Mouse (Mus musculus) ES-CJ7 (cell line): ENCODE results near the gene Tdrd7.

Experiments
- DNase-seq: peaks from one replicate; pipeline ENCODE4 v3.0.0; 2011; ENCODE audit warnings: low read depth, low spot score

Gene Tdrd7

DNA sequence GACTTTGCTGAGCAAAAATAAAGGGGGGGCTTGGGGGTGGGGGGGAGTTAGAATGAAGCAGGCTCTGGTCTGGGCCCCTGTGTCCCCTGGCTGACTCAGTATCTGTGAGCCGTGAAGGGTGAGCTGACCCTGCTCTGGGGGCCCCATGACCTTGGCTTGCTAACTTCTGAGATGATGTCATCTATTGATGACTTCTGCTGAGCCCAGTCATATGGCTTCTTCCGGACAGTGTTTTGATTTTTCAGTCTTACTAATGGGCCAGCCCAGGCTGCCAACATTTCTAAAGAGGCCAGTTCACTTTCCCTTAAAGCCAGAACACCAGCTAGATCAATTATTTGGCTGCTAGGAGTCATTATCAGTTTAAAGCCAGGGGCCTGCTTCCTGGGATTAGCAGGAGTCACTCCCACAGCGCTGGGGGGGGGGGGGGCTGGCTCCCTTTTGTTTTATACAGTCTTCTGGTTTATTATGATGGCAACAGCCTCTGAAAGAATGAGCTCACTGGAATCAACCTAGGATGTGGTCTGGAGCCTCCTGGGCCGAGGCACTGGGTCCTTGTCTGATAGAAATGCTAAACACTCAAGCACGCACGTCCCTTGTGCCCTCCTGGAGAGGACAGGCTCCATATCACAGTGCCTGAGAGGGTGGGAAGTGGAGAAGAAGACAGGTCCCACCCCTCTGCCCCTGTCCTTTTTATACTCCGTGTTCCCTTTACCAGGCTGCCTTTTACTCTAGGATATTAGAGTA lies 76.8 kb downstream of the Tdrd7 start:
- DNase-seq, result no peak

DNA sequence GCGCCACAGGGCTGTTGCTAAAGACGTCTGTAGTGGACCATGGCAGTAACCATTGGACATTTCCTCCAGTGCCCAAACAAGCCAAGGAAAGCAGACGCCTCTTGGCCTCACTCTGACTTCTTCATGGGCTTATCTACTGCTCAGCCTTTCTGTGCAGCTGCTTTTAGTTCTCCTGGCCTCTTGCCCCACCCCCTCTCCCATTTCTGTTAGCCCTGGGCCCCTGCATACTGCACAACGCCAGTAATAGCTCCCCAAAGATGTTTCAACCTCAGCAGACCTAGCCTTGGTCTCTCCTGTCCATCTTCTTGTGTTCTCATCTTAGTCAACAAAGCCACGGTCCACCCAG lies 77.3 kb downstream of the Tdrd7 start:
- DNase-seq, result no peak

DNA sequence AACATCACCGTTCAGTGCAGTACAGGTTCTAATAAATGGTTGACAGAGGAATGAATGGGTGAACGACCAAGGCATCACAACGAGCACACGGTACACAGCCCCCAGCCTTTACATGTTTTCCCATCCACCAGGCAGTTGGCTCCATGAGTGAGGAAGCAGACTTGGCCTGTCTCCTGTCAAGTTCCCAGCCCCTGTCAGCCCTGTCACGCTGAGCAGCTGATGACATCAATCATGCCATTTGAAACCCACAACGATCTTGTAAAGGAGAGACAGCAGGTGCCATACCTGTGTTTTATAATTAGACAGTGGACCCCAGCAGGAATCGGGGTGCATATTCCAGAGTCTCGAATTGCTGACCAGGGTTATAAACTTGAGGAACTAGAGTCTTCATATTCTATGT lies 78.2 kb downstream of the Tdrd7 start:
- DNase-seq, result no peak

DNA sequence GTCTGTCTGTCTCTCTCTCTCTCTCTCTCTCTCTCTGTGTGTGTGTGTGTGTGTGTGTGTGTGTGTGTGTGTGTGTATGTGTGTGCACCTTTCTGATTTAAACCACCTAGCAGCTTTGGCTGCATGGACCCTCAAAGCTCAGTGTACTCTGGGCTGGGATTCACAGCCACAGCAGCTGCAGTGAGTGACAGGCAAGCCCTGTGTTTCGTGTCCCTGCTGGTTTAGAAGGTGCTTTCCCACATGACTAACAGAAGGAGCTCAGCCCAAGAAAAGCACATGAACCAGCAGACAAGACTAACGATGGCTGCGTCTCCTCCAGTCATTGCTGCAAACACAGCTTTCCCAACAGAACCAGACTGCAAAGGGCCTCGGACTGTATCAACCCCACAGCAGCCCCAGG lies 82.8 kb downstream of the Tdrd7 start:
- DNase-seq, result no peak

DNA sequence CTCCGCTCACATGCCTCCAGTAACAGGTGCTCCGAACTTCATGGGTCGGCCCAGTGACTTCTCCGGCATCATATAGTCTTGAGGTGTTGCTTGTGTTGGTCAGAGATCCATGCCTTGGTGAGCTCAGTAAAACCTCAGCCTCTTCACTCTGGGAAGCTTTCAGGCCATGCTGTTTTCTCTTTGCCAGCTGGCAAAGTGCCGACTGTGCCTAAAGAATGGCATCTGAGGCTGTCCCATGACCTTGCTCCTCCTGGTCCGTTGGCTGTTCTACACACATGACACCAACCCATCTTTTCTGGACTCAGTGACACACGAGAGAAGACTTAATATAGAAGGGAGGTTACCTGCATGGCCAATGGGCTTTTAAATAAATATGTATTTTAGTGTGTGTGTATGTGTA lies 83.3 kb downstream of the Tdrd7 start:
- DNase-seq, result no peak

DNA sequence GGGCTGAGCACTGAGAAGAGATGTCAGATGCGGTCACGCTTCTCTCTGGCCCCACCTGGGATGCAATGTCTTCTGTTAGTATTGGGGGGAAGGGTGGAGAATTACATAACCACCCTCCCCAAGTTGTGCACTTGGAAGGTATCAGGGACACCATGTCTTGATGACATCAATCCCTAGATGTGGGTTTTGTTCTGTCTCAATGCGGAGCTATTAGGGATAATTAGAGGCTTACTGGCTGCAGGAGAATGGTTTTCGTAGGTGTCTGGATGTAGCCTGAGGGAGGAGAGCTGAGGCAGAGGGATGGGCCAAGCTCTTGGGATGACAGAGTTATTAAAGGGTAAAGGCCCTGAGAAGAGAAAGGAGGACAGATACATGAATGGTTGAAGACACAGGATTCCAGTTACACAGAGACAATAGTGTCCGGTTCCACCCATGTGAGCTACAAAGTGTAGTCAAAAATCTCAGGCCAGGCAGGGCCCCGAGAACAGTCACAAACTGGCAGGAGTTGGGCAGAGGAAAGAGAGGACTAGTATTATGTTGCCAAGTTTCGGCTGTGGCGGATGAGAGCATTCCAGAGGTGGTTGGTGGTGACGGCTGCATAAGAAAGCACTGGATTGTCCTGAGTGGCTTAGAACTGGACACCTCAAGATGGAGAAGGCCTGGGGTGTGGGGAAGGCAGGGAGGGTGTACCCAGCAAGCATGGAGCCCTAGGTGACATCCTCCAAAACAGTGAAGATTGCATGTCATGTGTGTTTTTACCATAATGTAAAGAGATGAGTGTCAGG lies 88.4 kb downstream of the Tdrd7 start:
- no peak for DNase-seq

DNA sequence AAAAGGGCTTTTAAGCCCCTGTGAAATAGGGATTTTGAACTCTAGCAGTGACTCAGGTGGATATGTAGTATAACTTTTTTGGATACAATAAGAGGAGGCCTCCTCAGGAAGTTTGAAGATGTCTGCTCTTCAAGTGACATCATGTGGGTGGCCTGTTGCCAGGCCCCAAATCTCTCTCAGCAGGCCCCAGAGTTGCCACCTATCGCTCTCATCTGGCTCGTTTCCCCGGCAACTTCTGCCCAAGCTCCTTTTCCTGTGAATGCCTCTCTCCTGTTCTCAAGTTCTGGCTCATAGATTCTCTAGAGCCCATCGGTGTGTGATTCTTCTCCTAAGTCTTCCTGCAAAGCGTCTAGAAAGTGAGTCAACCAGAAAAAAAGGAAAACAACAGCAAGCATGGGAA lies 91.0 kb downstream of the Tdrd7 start:
- DNase-seq, result no peak

DNA sequence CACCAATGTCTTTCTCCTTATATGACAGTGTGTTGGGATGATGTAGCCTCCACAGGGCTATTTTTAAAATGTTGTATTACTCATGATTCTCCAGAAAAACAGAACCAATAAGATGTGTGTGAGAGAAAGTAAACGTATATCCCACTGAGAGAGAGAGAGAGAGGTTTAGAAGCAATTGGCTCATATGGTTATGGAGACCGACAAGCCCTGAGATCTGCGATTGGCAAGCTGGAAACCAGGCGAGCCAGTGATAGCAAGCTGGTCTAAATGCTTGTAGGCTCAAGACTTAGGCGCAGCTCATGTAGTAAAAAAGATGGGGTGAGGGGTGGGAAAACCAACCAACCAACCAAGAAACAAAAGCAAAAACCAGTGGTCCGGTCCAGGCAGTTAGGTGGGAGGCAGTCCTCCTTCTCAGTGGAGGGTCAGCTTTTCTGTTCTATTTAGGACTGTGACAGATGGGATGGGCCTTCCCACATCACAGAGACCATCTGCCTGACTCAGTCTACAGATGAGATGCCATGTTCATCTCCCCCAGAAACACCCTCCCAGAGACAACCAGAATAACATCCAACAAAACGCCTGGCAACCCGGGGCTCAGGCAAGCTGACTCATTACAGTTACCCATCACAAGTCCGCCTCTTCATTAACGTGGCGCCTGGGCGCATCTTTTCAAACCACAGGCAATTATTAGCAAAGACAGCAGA lies 96.3 kb downstream of the Tdrd7 start:
- DNase-seq, result no peak

DNA sequence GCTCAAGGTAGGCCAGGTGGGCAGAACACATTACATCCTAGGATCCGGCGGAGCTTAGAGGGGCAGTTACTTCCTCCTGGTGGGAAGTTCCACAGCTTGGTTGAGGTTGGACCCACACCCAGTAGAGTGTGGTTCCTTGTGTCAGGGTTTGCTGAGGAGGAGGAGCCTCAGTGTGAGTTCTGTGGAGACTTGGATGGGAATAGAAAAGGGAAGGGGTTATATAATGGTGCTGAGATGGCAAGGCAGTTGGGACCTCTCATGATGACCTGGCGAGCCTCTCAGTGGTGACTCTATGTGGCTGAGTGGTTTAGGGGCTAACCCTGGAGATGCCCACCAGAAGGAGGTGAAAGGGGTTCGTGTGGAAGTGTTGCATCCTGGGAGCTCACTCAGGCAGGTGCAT lies 98.7 kb downstream of the Tdrd7 start:
- DNase-seq, result no peak

DNA sequence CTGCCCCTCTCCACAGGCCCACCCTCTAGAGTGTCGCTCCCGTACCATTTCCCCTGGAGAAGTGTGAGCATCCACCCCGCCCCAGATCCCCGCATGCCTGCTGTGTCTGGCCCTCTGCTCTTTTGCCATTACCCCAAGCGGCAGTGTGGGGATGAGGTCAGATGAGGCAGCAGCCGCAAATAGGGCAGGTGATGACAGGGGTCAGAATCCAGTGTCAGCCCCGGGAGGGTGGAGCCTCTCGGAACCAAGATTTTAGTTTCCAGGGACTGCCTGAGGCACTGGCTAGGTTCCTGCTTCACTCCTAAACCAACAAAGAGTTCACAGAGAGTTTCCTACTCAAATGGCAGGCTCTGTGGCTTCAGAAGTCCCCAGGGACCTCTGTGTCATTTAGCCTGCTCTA lies 99.1 kb downstream of the Tdrd7 start:
- no peak for DNase-seq

DNA sequence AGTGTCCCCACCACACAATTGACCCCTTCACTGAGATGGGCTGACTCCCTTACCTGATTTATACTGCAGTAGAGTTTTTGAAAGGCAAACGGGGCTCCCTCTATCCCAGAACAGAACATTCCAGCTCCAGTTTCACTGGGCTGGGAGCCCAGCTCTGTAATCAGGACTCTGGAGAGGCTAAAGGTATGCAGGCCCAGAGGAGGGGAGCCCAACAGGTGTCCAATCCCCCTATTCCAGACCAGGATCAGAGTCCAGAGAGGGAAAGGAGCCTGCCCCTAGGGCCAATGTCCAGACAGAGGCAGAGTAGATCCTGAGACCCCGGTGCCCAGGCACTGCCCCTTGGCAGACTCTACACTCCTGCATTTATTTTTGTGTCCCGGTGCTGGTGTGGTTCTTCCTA lies 99.8 kb downstream of the Tdrd7 start:
- DNase-seq, result no peak

DNA sequence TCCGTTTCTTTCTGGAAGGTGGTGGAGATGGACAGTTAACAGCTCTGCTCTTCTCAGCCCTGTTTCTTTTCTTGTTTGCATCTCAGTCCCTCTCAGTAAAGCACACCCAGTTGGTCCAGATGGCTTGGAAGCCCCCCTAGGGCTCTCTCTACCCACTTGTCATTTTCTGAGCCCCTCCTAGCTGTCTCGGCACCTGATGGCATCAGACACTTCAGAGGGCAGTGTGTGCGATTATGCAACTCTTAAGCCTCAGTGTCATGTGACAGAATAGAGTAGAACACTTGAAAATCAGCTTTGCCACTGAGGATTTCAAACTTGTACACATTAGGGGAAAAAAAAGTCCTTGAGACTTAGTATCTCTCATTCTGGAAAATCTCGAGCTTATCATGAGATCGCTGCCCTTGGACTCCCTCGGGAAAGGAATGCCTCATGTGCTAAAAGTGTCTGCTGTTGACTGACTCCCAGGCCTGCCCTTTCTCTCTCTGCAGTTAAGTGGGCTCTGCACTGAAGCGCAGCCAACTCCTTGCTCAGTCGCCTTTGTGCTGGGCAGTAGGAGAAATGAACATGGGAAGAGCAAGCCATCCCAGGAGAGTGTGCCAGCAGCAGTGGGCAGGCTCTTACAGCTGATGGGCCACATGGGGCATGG lies 100.7 kb downstream of the Tdrd7 start:
- no peak for DNase-seq

DNA sequence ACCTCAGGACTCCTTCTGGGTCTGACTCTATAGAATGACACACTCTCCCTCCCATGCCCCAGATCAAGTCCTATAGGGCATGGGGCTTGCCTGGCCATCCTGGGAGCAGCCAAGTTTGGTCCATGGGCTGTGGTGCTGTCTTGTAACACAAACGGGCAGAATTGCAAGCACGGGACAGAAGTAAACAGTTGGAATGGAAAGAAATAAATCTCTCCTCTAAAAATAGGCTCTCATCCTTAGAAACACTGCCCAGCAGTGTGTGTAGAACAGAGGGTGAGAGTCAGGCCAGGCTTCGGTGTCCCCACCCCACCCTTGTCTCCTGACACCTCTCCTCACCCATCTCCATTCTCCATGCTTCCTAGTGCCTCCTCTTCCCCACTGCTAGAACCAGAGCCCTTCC lies 102.9 kb downstream of the Tdrd7 start:
- DNase-seq, result no peak

DNA sequence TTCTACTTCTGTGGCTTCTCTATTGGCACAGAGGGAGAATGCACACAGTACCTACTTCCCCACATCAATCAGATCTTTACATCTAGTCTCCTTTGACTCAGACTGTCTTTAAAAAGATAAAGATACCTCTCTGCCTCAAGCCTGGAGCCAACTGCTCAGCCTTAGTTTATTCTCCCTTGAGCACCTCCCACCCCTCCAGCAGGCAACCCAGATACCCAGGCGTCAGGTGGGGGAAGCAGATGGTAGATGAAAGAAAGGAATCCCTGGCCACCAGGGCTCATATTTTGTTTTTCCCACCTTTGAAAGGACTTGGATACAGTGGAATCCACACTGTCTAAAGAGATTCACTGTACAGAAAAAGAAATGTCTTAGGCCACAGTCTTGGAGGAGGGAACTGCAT lies 103.4 kb downstream of the Tdrd7 start:
- DNase-seq, result no peak

DNA sequence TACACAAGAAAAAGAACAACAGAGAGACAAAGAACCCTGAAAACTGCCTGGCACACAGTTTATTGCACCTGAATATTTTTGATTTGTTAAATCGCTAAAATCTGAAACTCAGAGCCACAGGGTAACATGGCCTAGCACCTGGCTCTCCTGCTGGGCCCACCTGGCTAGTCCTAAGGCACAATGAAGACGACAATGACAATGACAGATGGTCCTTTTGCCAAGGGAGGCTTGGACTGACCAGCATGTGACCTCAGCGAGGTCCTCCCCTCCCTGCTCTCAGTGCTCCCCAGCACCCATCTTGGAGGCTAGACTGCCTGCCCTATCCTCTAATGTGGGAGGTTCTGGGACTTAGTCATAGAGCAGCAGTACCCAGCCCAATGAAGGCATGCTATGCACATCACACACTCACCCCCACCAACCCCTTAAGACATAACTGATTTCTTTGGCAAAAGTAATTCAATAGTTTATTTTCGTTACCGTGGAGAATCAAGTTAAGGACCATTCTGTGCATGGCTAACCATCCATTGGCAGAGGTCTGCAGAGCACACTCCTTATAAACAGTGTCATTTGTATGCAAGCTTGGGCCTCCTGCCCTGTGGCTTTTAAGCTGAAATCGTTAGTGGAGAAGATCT lies 104.8 kb downstream of the Tdrd7 start:
- DNase-seq, result no peak

DNA sequence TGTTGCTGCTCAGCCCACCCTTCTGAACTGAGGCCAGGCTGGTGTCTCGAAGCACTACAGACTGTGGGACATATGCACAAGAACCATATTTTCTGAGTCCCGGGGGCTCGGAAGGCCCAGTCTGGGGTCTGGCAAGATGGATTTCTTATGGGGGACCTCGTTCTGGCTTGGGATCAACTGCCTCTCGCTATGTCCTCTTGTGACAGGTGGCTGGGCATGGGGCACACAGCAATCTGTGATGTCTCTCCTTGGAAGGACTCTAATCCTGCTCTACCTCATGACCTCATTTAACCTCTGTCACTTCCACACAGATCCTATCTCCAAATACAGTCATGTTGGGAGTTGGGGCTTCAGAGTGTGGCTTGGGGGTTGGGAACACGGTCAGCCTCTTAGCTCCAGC lies 107.5 kb downstream of the Tdrd7 start:
- no peak for DNase-seq

DNA sequence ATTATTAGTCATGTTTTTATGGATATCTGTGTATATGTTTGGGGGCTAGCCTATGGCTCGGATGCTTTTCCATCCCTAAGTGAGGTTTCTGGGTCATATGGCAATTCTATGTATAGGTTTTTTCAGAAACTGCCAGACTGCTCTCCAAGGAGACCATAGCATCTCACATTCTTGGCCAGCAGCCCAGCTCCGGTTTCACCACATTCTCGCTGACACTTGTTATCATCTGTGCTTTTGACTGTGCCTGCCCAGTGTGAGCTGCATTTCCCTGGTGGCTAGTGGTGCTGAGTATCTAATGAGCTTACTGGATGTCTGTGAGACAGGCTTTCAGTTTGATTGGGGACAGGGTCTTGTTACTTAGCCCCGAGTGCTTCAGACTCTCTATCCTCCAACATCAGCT lies 108.6 kb downstream of the Tdrd7 start:
- DNase-seq, result no peak

DNA sequence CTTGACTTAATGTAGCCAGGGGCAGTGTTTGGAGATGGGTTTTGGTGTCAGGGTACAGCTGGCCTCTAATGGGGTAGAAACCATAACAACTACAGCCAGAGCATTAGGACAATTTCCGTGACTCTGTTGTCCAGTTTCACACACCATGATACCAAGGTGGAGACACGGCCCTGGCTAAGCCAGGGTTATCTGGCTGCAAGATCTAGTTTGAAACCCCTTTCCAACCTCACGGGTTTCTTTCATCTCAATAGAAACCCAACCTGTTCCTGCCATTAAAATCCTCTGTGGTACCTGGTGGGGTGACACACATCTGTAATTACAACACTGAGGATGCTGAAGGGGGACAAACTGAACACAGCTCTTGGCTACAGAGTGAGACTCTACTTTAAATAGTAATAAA lies 110.5 kb downstream of the Tdrd7 start:
- no peak for DNase-seq

DNA sequence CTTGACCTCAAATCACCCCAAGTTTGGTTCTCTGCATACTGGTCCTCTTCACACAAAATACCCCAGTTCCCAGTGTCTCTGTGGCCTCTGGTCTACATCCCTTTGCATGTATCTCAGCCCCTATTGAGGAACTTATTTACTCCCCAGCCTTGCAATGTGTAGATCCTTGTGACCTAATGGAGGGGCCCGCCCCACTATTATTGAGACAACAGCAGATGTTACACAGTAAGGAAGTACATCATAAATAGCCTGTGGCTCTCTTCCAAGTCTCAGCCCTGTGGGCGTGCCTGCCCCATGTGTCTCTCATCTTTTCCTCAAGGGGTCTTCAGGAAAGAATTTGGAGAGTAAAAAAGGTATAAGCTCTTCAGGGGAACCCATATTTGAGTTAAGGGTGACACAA lies 111.8 kb downstream of the Tdrd7 start:
- DNase-seq, result no peak

DNA sequence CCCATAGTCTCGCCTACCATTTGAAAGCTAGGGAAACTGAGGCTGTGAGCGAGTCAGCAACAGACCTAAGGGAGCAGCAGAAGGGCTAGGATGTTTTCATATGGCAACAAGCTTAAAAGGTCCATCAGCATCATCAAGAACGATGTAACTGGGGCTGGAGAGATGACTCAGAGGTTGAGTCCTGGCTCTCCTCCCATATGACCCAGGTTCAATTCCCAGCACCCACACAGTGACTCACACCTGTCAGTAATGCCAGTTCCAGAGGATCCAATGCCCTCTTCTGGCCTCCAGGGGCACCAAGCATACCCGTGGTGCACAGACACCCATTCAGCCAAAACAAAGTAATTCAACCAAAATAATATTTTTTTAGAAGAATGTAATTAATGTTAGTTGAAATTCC lies 115.1 kb downstream of the Tdrd7 start:
- DNase-seq, result no peak

DNA sequence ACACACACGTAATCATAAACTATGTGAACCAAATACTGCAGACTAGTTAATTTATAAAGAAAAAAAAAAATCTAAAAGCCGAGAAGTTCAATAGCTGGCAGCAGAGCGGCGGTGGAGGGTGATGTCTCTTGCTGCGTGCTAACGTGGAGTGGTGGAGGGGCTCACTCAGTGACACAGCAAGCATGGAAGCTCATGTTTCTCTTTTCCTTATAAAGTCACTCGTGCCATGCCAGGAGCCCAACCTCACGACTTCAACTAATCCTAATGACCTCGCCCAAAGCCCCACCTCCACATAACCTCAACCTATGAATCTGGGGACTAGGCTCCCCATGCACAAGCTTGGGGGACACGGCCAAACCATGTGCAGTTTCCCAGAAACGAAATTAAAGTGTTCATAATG lies 117.4 kb downstream of the Tdrd7 start:
- DNase-seq, result no peak
